Mouse (Mus musculus): ENCODE data around the gene Epha3. TPM values are rescaled to one million over a fixed set of nuclear protein-coding genes. Genes with fewer than 3 reads are reported as not detected.

Epha3 gene
- total RNA-seq, 2 experiments from 2014 or later: 17.5 to 17.6 TPM

GRCm38 (mm10) chr16:63772566-63772965, 91.4 kb downstream of the Epha3 start:
- no peak for DNase-seq (ENCODE audit: low spot score in 2 of 2)
- no peak for TF ChIP-seq CTCF (conservative IDR thresholded peaks at IDR 0.05)
- Histone ChIP-seq H3K27ac (no peak overlapping the region), H3K4me3 (no peak overlapping the region)

- no peak overlapping the region for H3K27ac ChIP-seq
- DNase-seq (ENCODE audit: low spot score in 2 of 2): no peak
- no peak overlapping the region for H3K4me3 ChIP-seq
- no peak for TF ChIP-seq CTCF (conservative IDR thresholded peaks at IDR 0.05)
Measured at GRCm38 (mm10) chr16:63767589-63767988, 96.4 kb downstream of the Epha3 start.

GRCm38 (mm10) chr16:63761177-63761576, 102.8 kb downstream of the Epha3 start:
- no peak overlapping the region for H3K27ac ChIP-seq
- no peak for TF ChIP-seq CTCF (conservative IDR thresholded peaks at IDR 0.05)
- no peak overlapping the region for H3K4me3 ChIP-seq
- no peak for DNase-seq (ENCODE audit: low spot score in 2 of 2)

GRCm38 (mm10) chr16:63760112-63760511, 103.9 kb downstream of the Epha3 start:
- no peak overlapping the region for H3K27ac ChIP-seq
- no peak for DNase-seq (ENCODE audit: low spot score in 2 of 2)
- no peak overlapping the region for H3K4me3 ChIP-seq
- no peak for TF ChIP-seq CTCF (conservative IDR thresholded peaks at IDR 0.05)

GRCm38 (mm10) chr16:63753052-63753451, 110.9 kb downstream of the Epha3 start:
- no peak for DNase-seq (ENCODE audit: low spot score in 2 of 2)
- no peak for TF ChIP-seq CTCF (conservative IDR thresholded peaks at IDR 0.05)
- Histone ChIP-seq H3K4me3 (no peak overlapping the region), H3K27ac (no peak overlapping the region; the same call in 1 of the 2 replicates)

GRCm38 (mm10) chr16:63747817-63748216, 116.2 kb downstream of the Epha3 start:
- TF ChIP-seq CTCF (conservative IDR thresholded peaks at IDR 0.05): no peak
- DNase-seq (ENCODE audit: low spot score in 2 of 2): no peak
- H3K27ac ChIP-seq: no peak overlapping the region
- no peak overlapping the region for H3K4me3 ChIP-seq

GRCm38 (mm10) chr16:63745465-63745864, 118.5 kb downstream of the Epha3 start:
- TF ChIP-seq CTCF (conservative IDR thresholded peaks at IDR 0.05): no peak
- no peak for DNase-seq (ENCODE audit: low spot score in 2 of 2)
- no peak overlapping the region for H3K27ac ChIP-seq
- no peak overlapping the region for H3K4me3 ChIP-seq

DNA sequence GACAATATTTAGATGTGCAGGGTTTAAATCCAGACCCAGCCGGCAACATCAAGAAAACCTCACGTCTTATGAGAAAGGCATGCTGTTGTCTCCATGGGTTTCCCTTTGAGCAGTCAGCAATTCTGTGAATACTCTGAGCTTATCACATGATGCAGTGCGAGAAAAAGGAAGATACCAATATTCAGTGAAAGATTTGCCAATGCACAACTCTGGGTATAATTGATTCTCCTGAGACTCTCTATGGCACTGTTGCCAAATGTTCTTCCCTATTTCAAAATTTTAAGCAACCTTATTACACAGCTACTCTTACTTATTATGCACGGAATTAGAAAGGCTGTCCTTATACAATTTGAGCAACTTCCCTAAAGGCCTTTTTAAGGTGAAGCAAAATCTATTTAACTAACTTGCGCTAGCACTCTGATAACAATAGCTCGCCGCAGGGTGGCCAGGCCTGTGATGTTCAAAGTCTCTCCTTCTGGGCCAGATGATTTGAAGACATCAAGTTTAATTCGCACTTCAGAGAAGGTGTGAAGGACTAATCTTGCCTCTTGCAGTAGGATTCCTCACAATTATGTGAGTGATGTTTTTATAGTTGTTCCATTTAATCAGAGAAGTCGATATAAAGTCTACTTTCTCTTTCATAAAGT, 120.6 kb downstream of the Epha3 start:
- no peak for TF ChIP-seq CTCF (conservative IDR thresholded peaks at IDR 0.05)
- DNase-seq (ENCODE audit: low spot score in 2 of 2): no peak
- H3K27ac ChIP-seq: no peak overlapping the region

GRCm38 (mm10) chr16:63719235-63719634, 144.7 kb downstream of the Epha3 start:
- DNase-seq (ENCODE audit: low spot score in 2 of 2): no peak
- TF ChIP-seq CTCF (conservative IDR thresholded peaks at IDR 0.05): no peak
- Histone ChIP-seq H3K27ac (no peak overlapping the region), H3K4me3 (no peak overlapping the region)

More for the DNA sequence above, 120.6 kb downstream of the Epha3 start:
- no peak overlapping the region for H3K4me3 ChIP-seq

- Histone ChIP-seq H3K27ac (no peak overlapping the region), H3K4me3 (no peak overlapping the region)
- DNase-seq (ENCODE audit: low spot score in 2 of 2): no peak
- TF ChIP-seq CTCF (conservative IDR thresholded peaks at IDR 0.05): no peak
Measured at GRCm38 (mm10) chr16:63717317-63717716, 146.7 kb downstream of the Epha3 start.

DNA sequence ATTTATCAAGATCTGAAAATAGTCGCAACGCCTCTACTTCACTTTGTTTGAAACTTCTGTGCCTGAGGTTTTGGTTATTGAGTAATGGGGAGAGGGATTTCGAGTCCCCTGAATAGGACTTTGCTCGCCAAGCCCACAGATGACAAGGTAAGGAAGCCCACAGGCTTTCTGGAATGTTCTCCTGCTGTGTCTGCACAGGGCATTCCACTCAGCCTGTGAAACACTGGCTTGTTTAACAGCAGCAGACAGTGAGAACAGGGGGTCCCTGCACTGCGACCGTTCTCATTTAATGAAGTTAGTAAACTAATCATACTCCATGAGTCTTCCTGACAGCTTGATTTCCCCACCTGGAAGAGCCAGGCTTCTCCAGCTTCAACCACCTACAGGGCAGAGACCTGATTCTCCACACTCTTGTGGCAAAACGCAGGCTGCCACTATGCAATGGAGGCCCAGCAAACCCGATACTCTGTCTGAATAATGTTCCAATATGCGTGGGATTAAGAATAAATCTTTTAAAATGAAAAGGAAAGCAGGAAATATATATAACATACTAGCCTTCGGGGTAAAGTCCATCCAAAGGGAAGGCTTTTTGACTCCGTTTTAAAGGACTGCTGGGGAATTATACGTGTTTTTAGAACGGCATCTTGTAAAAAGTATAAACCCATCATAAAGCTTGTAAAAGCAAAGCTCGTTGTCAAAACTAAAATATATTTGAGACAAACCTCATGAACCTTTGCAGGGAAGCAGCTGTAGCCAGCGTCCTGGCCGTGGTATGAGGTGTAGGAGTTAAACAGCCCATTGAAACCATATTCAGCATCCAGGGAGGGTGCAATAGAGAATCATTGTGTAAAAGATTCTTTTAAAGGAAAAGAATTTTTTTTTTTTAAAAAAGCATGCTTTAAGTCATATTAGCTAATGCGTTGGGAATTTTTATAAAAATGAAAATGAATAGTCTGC, 156.8 kb downstream of the Epha3 start:
- H3K27ac ChIP-seq: no peak overlapping the region
- DNase-seq (ENCODE audit: low spot score in 2 of 2): no peak
- H3K4me3 ChIP-seq: no peak overlapping the region
- TF ChIP-seq CTCF (conservative IDR thresholded peaks at IDR 0.05): no peak

- no peak for DNase-seq (ENCODE audit: low spot score in 2 of 2)
- no peak overlapping the region for H3K4me3 ChIP-seq
- TF ChIP-seq CTCF (conservative IDR thresholded peaks at IDR 0.05): no peak
- H3K27ac ChIP-seq: no peak overlapping the region
Measured at GRCm38 (mm10) chr16:63689371-63689770, 174.6 kb downstream of the Epha3 start.

DNA sequence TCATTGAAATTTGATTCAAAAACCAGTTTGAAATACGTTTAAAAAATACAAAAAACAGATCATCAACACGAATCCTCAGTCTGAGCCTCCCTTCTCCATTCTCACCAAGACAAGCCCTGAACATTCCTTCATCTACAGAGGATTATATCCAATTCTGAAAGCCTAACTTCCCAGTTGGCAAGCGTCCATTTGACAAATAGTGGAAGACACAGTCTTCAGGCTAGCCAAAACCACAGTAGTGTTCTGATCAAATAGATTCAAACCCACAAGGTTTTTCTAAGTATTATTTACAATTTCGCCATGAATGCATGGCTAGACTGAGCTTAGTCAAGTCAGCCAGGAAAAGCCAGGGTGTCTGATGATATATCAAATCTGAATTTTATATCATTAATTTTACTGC, 179.8 kb downstream of the Epha3 start:
- H3K4me3 ChIP-seq: no peak overlapping the region
- DNase-seq (ENCODE audit: low spot score in 2 of 2): no peak
- no peak for TF ChIP-seq CTCF (conservative IDR thresholded peaks at IDR 0.05)
- H3K27ac ChIP-seq: no peak overlapping the region

Measured in layer of hippocampus, adult 2 months (tissue).